Comparison of ENCODE assay signal across 19 mouse cellular contexts in the genomic region with DNA sequence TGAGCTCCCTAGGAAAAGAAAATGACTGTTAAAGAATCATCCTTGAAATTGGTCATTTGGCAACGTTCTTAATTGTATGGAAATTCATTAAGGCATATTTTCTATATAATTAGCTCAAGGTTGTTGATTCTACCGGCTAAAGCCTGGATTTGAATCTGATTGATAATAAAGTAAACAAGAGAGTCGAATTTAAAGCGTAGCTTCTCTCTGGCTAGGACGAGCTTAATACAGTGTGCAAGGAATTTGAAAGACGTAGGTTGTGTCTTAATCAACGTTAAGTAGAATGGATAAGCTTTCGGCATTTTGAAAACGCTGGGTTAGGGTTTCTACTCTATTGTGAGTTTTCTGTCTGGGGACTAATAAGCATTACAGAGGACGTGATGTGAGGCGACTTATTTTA. TPM values are rescaled to one million over a fixed set of nuclear protein-coding genes. Genes with fewer than 3 reads are reported as not detected.
DNase-seq lines count a peak whose midpoint lies in the region; ATAC-seq and TF ChIP-seq lines count a peak whose summit lies in the region.
"Had no signal": no experiment of that assay in that cellular context is flagged by ENCODE, and none has a peak within 500 bp of the region (broad histone marks: within the 10 kb centered on the region; RNA-seq: fewer than 3 reads in every experiment).

No protein-coding gene starts in this region.

- peaks cover 26% of the 10 kb centered on the region for H3K4me1 ChIP-seq in midbrain, embryonic 13.5 days (replicated peaks)
- H3K4me1 ChIP-seq in midbrain, embryonic 15.5 days: peaks cover 21% of the 10 kb centered on the region

- H3K4me2 ChIP-seq in midbrain, embryonic 13.5 days (replicated peaks): peak overlapping the region; percentile 76; the same call in 1 of the 2 replicates
- no peak overlapping the region for H3K4me2 ChIP-seq in midbrain, embryonic 15.5 days

- no peak for ATAC-seq in midbrain, embryonic 13.5 days
- no peak for ATAC-seq in midbrain, embryonic 15.5 days (replicated peaks)

- H3K27ac ChIP-seq in gastrocnemius, adult 2 months: no peak overlapping the region
- no peak overlapping the region for H3K27ac ChIP-seq in midbrain, embryonic 13.5 days
- H3K27ac ChIP-seq in midbrain, embryonic 15.5 days: no peak overlapping the region
- H3K27ac ChIP-seq: left cerebral cortex, adult 2 months; liver, embryonic 12.5 days; neural tube, embryonic 12.5 days had no signal

- no peaks in the 10 kb centered on the region for H3K9me3 ChIP-seq in midbrain, embryonic 13.5 days
- no peaks in the 10 kb centered on the region for H3K9me3 ChIP-seq in midbrain, embryonic 15.5 days
- H3K9me3 ChIP-seq: heart, embryonic 12.5 days; liver, embryonic 12.5 days; neural tube, embryonic 12.5 days had no signal

- 2% methylated on average over 11 of the region's 11 CpGs for WGBS in midbrain, embryonic 13.5 days
- WGBS in midbrain, embryonic 15.5 days: 2% methylated on average over 11 of the region's 11 CpGs

- DNase-seq in gastrocnemius, adult 2 months: no peak
- DNase-seq in gastrocnemius, postnatal 10 days: no peak
- DNase-seq in gonadal fat pad, adult 2 months (ENCODE audit: low read depth): peak; percentile 33
- peak; percentile 18 for DNase-seq in yolk sac, embryonic 10.5 days (ENCODE audit: low spot score)
- no peak for DNase-seq in frontal cortex, postnatal 25 days (ENCODE audit: low spot score in 2 of 2)
- DNase-seq: adrenal gland, postnatal 10 days; B cell, adult 2 months; cerebellum, adult 11-12 months; gastrocnemius, postnatal 25 days; heart, postnatal 36 days; thymus, postnatal 4 days had no signal

- TF ChIP-seq CTCF in gastrocnemius, adult 2 months (IDR thresholded peaks at IDR 0.05): no peak

- peak overlapping the region; percentile 76 for H3K4me3 ChIP-seq in gastrocnemius, adult 2 months
- no peak overlapping the region for H3K4me3 ChIP-seq in midbrain, embryonic 13.5 days (replicated peaks)
- no peak overlapping the region for H3K4me3 ChIP-seq in midbrain, embryonic 15.5 days
- H3K4me3 ChIP-seq: erythroblast, embryonic 14.5 days; left cerebral cortex, adult 2 months had no signal

- H3K27me3 ChIP-seq in midbrain, embryonic 13.5 days: peaks cover 99% of the 10 kb centered on the region
- peaks cover 68% of the 10 kb centered on the region for H3K27me3 ChIP-seq in midbrain, embryonic 15.5 days (replicated peaks)

- no peaks in the 10 kb centered on the region for H3K36me3 ChIP-seq in midbrain, embryonic 13.5 days
- H3K36me3 ChIP-seq in midbrain, embryonic 15.5 days (replicated peaks): no peaks in the 10 kb centered on the region
- H3K36me3 ChIP-seq: heart, embryonic 12.5 days; liver, embryonic 12.5 days; neural tube, embryonic 12.5 days had no signal

- H3K9ac ChIP-seq in midbrain, embryonic 13.5 days (replicated peaks): no peak overlapping the region
- H3K9ac ChIP-seq in midbrain, embryonic 15.5 days: no peak overlapping the region
- H3K9ac ChIP-seq: heart, embryonic 12.5 days; liver, embryonic 12.5 days; neural tube, embryonic 12.5 days had no signal

- intact Hi-C loops in gastrocnemius, adult 2 months (cut with DNase I): no loop called here

RNA-seq across cellular contexts. Expression of a gene that starts 13.1 kb away (rescaled TPM):
- 1 to 10 TPM; 4.2 to 9.2 TPM for total RNA-seq in gastrocnemius, adult 2 months (2021)
- 1 to 10 TPM; 8.8 to 9.2 TPM for total RNA-seq in gastrocnemius, postnatal 10 days (2021)
- 59.2 and 101 TPM in 2 replicates for polyA plus RNA-seq in midbrain, embryonic 13.5 days (2015; fragmentation: Nextera tagmentation; extraction: Ambion mirVana)
- polyA plus RNA-seq in midbrain, embryonic 15.5 days (2015; fragmentation: Nextera tagmentation; extraction: Ambion mirVana): 41.0 and 60.5 TPM in 2 replicates
- polyA plus RNA-seq in gonadal fat pad, adult 2 months (2012; rRNA removed): 0.28 and 1.5 TPM in 2 replicates
- total RNA-seq: layer of hippocampus, adult 18-20 months; left cerebral cortex, adult 2 months had no signal
- polyA plus RNA-seq: erythroblast, embryonic 14.5 days had no signal

Comparison
In these comparisons a context has a peak if more than half of its experiments do, and no peak if none do; other contexts are left out.
1. DNase-seq: peak in gonadal fat pad, adult 2 months (single experiment) and yolk sac, embryonic 10.5 days (single experiment); none in gastrocnemius, adult 2 months (single experiment), gastrocnemius, postnatal 10 days (single experiment) and frontal cortex, postnatal 25 days (0 of 2).
2. RNA of a gene that starts 13.1 kb away (polyA plus RNA-seq): 41.0 to 60.5 TPM in midbrain, embryonic 15.5 days and 59.2 to 101 TPM in midbrain, embryonic 13.5 days; 0.28 to 1.5 TPM in gonadal fat pad, adult 2 months; every median in the first group is over 10 times any median in the second.